Mouse (Mus musculus) neural tube, embryonic 13.5 days (tissue): ENCODE results near the gene Malrd1. TPM values are rescaled to one million over a fixed set of nuclear protein-coding genes. Genes with fewer than 3 reads are reported as not detected.

Source experiments
- ATAC-seq: fragments of 200-750 bp; cut with Nextera tagmentation; 2 replicates; pipeline ENCODE4 v1.8.0; 2017; ENCODE audit warnings: low read depth, mild to moderate bottlenecking, moderate TSS enrichment, moderate library complexity
- H3K27ac ChIP-seq: fragments of 300-500 bp; sonication (generic); replicated peaks from 2 replicates; pipeline ENCODE4 v1.5.1; 2015; ENCODE audit warnings: moderate library complexity, mild to moderate bottlenecking, inconsistent platforms
- H3K27me3 ChIP-seq: fragments of 300-500 bp; sonication (generic); 2 replicates; pipeline ENCODE4 v1.6.1; 2015; ENCODE audit warnings: mild to moderate bottlenecking, inconsistent platforms
- H3K36me3 ChIP-seq: fragments of 300-500 bp; sonication (generic); 2 replicates; pipeline ENCODE4 v1.6.1; 2015; ENCODE audit warnings: mild to moderate bottlenecking, inconsistent platforms
- H3K4me1 ChIP-seq: fragments of 300-500 bp; sonication (generic); replicated peaks from 2 replicates; pipeline ENCODE4 v1.6.1; 2015; ENCODE audit warnings: inconsistent platforms
- H3K4me2 ChIP-seq: fragments of 300-500 bp; sonication (generic); 2 replicates; pipeline ENCODE4 v1.6.1; 2015; ENCODE audit warnings: inconsistent platforms, mild to moderate bottlenecking, moderate library complexity
- H3K4me3 ChIP-seq: fragments of 300-500 bp; sonication (generic); 2 replicates; pipeline ENCODE4 v1.5.1; 2015; ENCODE audit warnings: mild to moderate bottlenecking, inconsistent platforms
- H3K9ac ChIP-seq: fragments of 300-500 bp; sonication (generic); 2 replicates; pipeline ENCODE4 v1.6.1; 2015; ENCODE audit warnings: moderate library complexity, mild to moderate bottlenecking, inconsistent platforms
- H3K9me3 ChIP-seq: fragments of 300-500 bp; sonication (generic); 2 replicates; pipeline ENCODE4 v1.6.1; 2016; ENCODE audit warnings: inconsistent platforms
- WGBS: fragments of 180-500 bp; shearing (Covaris S2); methylation state at CpG from one replicate; pipeline ENCODE4 v1.1.7; 2015; 5-methylcytosine and 5-hydroxymethylcytosine counted together
- polyA plus RNA-seq: library from polyadenylated mRNA; unstranded; fragments of >200 nt; fragmentation: Nextera tagmentation; extraction: Ambion mirVana; gene quantifications from 2 replicates; pipeline ENCODE4 v1.2.1, GENCODE M21; 2015

Malrd1 gene
- polyA plus RNA-seq, 1 experiment from 2014 or later, result 0.15 TPM

DNA sequence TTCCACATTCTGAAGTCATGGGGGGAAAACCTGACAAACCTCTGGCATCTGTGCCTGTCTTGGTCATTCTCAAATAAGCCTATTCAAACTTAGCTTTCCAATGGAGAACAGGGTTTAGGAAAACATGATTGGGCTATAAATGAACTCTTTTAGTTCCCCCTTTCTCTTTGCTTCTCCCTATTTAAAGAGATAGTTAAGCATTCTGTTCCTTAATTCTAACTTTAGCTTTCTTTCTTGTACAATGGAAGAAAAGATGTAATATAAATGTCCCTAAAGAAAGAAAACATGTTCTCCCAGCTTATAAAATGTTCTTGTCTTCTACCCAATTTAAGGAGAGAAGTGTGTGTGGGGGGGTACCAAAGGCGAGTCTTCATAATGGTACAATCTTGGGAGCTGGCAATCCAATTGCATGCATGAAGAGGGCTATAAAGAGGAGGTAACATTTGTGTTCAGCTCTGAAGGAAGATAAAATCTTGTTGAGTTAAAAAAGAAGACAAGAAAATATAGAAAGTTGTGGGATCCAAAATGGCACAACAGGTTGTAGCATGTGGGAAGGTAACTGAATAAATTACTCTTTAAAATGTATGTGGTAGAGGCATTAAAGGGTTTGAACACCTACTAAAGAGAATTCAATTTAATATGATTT is 702.0 kb downstream of the Malrd1 start:
- no peaks in the 10 kb centered on the region for H3K9me3 ChIP-seq
- ATAC-seq, result no peak
- no peak overlapping the region for H3K4me3 ChIP-seq
- H3K36me3 ChIP-seq, result no peaks in the 10 kb centered on the region
- WGBS, result 85% methylated on average over 1 of the region's 1 CpGs
- H3K4me1 ChIP-seq, result no peaks in the 10 kb centered on the region
- no peak overlapping the region for H3K9ac ChIP-seq
- H3K4me2 ChIP-seq, result no peak overlapping the region
- no peaks in the 10 kb centered on the region for H3K27me3 ChIP-seq
- H3K27ac ChIP-seq, result no peak overlapping the region

DNA sequence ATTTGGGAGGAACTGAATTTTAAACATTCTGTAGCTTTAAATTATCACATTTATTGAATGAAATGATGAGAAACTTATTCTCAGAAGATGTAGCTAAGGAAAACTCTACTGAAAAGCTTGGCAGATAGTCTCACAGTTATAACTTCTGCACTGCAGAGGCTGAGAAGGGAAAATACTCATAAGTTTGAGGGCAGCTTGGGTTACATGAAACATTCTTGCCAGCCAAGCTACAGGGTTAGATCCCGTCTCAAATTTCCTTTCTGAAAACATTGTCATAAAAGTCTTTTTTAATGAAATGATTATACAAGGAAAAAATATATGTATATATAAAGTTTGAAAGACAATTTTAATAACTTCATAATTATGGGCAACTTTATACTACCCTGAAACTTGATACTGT is 714.6 kb downstream of the Malrd1 start:
- WGBS, result 77% methylated on average over 1 of the region's 1 CpGs
- no peaks in the 10 kb centered on the region for H3K4me1 ChIP-seq

DNA sequence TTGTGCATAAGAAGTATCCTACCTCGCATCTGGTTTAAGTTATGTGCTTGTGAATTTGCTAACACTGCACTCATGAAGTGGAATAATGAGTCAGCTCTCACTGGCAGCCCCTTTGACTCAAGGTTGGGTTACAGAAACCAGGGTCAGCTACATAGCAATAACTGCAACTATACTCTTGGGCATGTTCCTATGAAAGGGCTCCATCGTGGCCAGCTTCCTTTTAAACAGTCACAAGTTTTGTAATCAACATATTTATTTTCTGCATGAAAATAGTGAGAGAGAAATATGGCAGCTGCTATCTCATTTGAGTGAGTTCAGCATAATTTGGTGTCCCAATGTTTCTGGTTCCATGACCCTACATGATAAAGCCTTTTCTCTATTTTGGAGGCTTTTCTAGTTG is 716.8 kb downstream of the Malrd1 start:
- H3K4me1 ChIP-seq, result no peaks in the 10 kb centered on the region
- no peak for ATAC-seq
- no peak overlapping the region for H3K4me2 ChIP-seq
- H3K9ac ChIP-seq, result no peak overlapping the region
- H3K27ac ChIP-seq, result no peak overlapping the region
- H3K4me3 ChIP-seq, result no peak overlapping the region
- no peaks in the 10 kb centered on the region for H3K27me3 ChIP-seq
- H3K36me3 ChIP-seq, result no peaks in the 10 kb centered on the region
- H3K9me3 ChIP-seq, result no peaks in the 10 kb centered on the region
- 83% methylated on average over 2 of the region's 2 CpGs for WGBS

More for the DNA sequence above, 714.6 kb downstream of the Malrd1 start:
- no peaks in the 10 kb centered on the region for H3K36me3 ChIP-seq
- H3K27me3 ChIP-seq, result no peaks in the 10 kb centered on the region
- no peak overlapping the region for H3K9ac ChIP-seq
- no peak for ATAC-seq
- no peak overlapping the region for H3K27ac ChIP-seq
- no peak overlapping the region for H3K4me2 ChIP-seq
- H3K4me3 ChIP-seq, result no peak overlapping the region
- H3K9me3 ChIP-seq, result no peaks in the 10 kb centered on the region

DNA sequence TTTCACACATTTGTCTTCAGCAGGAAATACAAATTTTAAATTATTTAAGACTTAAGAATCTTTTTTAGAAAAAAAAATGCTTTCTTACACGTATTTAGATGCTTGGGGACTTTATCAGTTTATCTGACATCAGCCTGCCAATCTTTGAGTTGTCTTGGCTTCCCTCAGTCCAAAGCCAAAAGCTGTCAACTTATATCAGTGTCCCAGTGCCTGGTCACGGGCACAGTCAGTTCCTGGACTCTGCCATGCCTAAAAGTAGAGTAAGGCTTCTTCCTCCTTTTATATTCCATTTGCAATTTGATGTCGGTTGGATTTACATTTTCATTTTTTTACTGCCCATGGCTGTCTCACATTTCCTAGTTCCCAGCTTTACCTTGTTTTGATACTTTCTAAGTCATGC is 722.6 kb downstream of the Malrd1 start:
- no peaks in the 10 kb centered on the region for H3K27me3 ChIP-seq
- ATAC-seq, result no peak
- H3K4me3 ChIP-seq, result no peak overlapping the region
- no peak overlapping the region for H3K27ac ChIP-seq
- no peaks in the 10 kb centered on the region for H3K9me3 ChIP-seq
- no peak overlapping the region for H3K4me2 ChIP-seq
- 68% methylated on average over 3 of the region's 3 CpGs for WGBS
- no peak overlapping the region for H3K9ac ChIP-seq
- no peaks in the 10 kb centered on the region for H3K36me3 ChIP-seq
- no peaks in the 10 kb centered on the region for H3K4me1 ChIP-seq

DNA sequence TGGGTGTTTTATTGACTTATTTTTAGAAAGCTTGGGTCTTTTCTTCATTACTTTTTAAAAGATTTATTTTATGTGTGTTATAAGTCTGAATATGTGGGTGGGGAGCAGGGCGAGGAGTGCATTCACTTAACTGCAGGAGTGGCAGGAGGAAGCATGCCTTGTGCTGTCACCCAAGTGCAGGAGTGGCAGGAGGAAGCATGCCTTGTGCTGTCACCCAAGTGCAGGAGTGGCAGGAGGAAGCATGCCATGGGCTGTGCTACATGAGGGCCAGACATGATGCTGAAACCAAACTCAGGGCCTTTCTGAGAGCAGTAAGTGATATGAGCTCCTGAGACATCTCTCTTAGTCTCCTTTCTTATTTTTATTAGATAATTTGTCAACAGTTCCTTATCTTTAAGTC is 726.0 kb downstream of the Malrd1 start:
- Histone ChIP-seq H3K4me2 (no peak overlapping the region), H3K4me1 (no peaks in the 10 kb centered on the region), H3K36me3 (no peaks in the 10 kb centered on the region), H3K9me3 (no peaks in the 10 kb centered on the region), H3K27ac (no peak overlapping the region), H3K9ac (no peak overlapping the region), H3K4me3 (no peak overlapping the region), H3K27me3 (no peaks in the 10 kb centered on the region)
- WGBS, result 87% methylated on average over 1 of the region's 1 CpGs
- ATAC-seq, result no peak
